Mouse (Mus musculus): ENCODE data around the gene Miga1.

GRCm38 (mm10) chr3:152359151-152359550, 18.9 kb upstream of the Miga1 start:
- TF ChIP-seq POLR2A (IDR thresholded peaks at IDR 0.05; ENCODE audit: low read depth, low read length) (no peak), CTCF (IDR thresholded peaks at IDR 0.05; ENCODE audit: borderline replicate concordance, insufficient read depth, low read length) (no peak)

Data from embryonic fibroblast, embryonic 13.5 days (primary cell).